Mouse (Mus musculus): ENCODE results near the gene Dglucy. TPM values are rescaled to one million over a fixed set of nuclear protein-coding genes. Genes with fewer than 3 reads are reported as not detected.

The Dglucy gene
- polyA plus RNA-seq, 1 experiment from 2014 or later = 0.24 TPM

DNA sequence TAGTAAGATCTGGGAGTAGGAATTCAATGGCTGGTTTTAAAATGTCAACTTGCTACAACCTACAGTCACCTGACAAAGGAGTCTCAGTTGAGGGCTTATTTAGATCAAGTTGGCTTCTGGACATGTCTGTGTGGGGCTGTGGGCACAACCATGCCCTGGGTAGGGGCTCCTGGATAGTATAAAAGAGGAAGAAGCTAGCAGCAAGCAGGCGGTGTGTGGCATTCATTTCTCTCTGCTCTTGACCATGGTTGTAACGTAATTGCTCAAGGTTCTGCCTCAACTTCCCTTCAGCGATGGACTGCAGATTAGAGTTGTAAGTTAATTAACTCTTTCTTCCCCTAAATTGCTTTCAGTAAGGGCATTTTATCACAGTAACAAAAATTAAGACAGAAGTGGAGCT is 73.5 kb downstream of the Dglucy start:
- H3K27me3 ChIP-seq (replicated peaks; ENCODE audit: low read depth, poor library complexity, severe bottlenecking) = no peaks in the 10 kb centered on the region
- H3K27ac ChIP-seq (replicated peaks) = no peak overlapping the region
- no peaks in the 10 kb centered on the region for H3K4me1 ChIP-seq
- 83% methylated on average over 3 of the region's 3 CpGs for WGBS
- no peak for DNase-seq (ENCODE audit: low spot score)
- no peak overlapping the region for H3K4me3 ChIP-seq
- H3K36me3 ChIP-seq (replicated peaks) = no peaks in the 10 kb centered on the region
- H3K9me3 ChIP-seq = no peaks in the 10 kb centered on the region

DNA sequence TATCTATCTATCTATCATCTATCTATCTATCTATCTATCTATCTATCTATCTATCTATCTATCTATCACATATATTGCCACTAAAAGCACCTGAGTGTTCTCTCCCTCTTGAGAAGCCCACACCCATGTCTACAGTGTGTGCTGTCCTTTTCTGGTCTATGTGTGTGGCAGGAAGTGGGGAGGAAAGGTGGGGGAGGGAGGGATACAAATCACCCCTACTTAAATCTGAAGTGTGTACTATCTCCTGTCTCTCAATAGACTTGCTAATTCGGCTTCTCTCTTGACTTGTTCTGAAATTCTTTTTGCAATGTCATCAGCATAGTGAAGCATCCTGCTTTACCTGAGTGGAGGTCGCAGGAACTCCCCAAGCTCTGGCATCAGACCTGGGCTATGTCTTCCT is 77.5 kb downstream of the Dglucy start:
- Histone ChIP-seq H3K27ac (replicated peaks) (no peak overlapping the region), H3K4me3 (no peak overlapping the region)
- no peak for DNase-seq (ENCODE audit: low spot score)

DNA sequence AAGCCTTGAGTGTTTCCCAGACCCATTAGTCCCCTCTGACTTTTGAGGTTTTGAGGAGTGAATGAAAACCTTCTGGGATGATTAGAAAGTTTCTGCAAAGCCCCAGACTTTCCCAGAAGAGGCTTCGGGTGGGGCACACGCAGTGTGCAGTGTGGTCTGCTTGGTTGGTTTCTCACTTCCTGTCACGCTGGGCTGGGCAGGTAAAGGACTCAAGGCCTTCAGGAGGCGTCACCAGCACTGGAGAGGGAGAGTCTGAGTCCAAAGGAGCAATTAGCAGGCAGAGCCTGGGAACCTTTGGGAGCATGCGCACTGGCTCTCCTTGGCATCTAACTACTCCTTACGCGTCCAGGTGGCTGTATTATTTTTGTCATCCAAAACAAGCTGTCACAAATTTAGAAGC is 78.9 kb downstream of the Dglucy start:
- Histone ChIP-seq H3K36me3 (replicated peaks) (no peaks in the 10 kb centered on the region), H3K9me3 (no peaks in the 10 kb centered on the region), H3K4me1 (no peaks in the 10 kb centered on the region), H3K4me3 (no peak overlapping the region), H3K27ac (replicated peaks) (no peak overlapping the region), H3K27me3 (replicated peaks; ENCODE audit: low read depth, poor library complexity, severe bottlenecking) (no peaks in the 10 kb centered on the region)
- whole genome bisulfite sequencing = 79% methylated on average over 7 of the region's 7 CpGs
- no peak for DNase-seq (ENCODE audit: low spot score)

More for the DNA sequence above, 77.5 kb downstream of the Dglucy start:
- WGBS = 88% methylated on average over 2 of the region's 2 CpGs
- H3K4me1 ChIP-seq = no peaks in the 10 kb centered on the region
- H3K27me3 ChIP-seq (replicated peaks; ENCODE audit: low read depth, poor library complexity, severe bottlenecking) = no peaks in the 10 kb centered on the region
- no peaks in the 10 kb centered on the region for H3K9me3 ChIP-seq
- no peaks in the 10 kb centered on the region for H3K36me3 ChIP-seq (replicated peaks)

- 78% methylated on average over 3 of the region's 3 CpGs for WGBS
- Histone ChIP-seq H3K4me3 (no peak overlapping the region), H3K4me1 (no peaks in the 10 kb centered on the region), H3K27ac (replicated peaks) (no peak overlapping the region), H3K36me3 (replicated peaks) (no peaks in the 10 kb centered on the region), H3K9me3 (no peaks in the 10 kb centered on the region), H3K27me3 (replicated peaks; ENCODE audit: low read depth, poor library complexity, severe bottlenecking) (no peaks in the 10 kb centered on the region)
- DNase-seq (ENCODE audit: low spot score) = no peak
Observed at GRCm38 (mm10) chr12:100862272-100862671, 83.4 kb downstream of the Dglucy start.

DNA sequence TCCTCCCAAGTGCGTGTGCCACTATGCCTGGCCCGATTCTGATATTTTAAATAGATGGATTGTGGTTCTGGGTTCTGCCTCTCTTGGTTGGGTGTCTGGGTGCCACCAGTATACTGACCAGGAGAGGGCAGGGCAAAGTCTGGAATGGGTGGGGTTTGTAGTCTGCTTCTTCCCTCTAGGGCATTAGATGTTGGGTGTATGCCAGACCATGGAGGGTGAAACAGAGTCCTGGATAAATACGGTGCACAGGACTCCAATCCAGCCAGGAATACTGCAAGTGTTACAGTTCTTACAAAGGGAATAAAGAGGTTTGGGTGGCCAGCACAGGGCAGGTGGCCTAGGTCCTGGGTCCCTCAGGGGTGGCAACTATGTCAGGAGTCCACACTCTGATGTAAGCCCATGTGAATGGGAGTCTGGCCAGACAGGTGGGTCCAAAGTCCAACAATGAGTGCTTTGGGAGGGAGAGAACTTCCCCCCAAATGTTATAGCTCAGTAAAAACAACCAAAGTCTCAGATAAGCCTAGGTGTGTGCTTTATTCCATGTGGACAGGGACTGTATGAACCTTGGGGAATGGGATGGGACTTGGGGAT is 84.1 kb downstream of the Dglucy start:
- Histone ChIP-seq H3K27me3 (replicated peaks; ENCODE audit: low read depth, poor library complexity, severe bottlenecking) (no peaks in the 10 kb centered on the region), H3K4me1 (no peaks in the 10 kb centered on the region), H3K9me3 (no peaks in the 10 kb centered on the region), H3K36me3 (replicated peaks) (no peaks in the 10 kb centered on the region), H3K4me3 (no peak overlapping the region), H3K27ac (replicated peaks) (no peak overlapping the region)
- WGBS = 88% methylated on average over 3 of the region's 3 CpGs
- DNase-seq (ENCODE audit: low spot score) = no peak

GRCm38 (mm10) chr12:100865072-100865471 is 86.2 kb downstream of the Dglucy start:
- Histone ChIP-seq H3K4me1 (no peaks in the 10 kb centered on the region), H3K27me3 (replicated peaks; ENCODE audit: low read depth, poor library complexity, severe bottlenecking) (no peaks in the 10 kb centered on the region), H3K9me3 (no peaks in the 10 kb centered on the region), H3K27ac (replicated peaks) (no peak overlapping the region), H3K36me3 (replicated peaks) (no peaks in the 10 kb centered on the region), H3K4me3 (no peak overlapping the region)
- DNase-seq (ENCODE audit: low spot score) = no peak

DNA sequence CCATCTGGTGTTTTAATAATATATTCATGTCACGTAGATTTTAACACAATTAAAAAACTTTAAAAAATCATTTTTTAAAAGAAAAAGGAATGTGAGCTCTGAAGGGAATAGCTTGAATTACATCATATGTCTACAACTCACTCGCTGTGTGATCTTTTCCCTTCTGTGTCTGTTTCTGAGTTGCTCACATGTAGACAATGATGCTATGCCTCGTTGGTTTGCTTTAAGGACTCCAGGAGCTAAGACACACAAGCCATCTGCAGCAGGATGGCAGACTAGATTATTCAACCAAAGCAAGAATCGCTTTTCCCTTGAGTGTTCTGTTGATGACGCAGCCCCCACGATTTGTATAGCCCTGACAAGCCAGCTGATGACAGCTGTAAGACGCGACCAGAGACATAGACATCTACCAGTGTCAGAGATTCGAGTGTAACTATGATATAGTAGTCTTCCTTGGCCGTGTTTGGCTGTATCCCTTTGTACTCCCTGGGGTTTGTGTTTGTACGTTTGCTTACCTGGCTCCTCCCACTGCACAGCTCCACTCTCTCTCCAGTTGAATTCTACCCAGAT is 86.7 kb downstream of the Dglucy start:
- Histone ChIP-seq H3K27ac (replicated peaks) (no peak overlapping the region), H3K4me3 (no peak overlapping the region), H3K4me1 (no peaks in the 10 kb centered on the region), H3K27me3 (replicated peaks; ENCODE audit: low read depth, poor library complexity, severe bottlenecking) (no peaks in the 10 kb centered on the region), H3K9me3 (no peaks in the 10 kb centered on the region), H3K36me3 (replicated peaks) (no peaks in the 10 kb centered on the region)
- 84% methylated on average over 11 of the region's 11 CpGs for WGBS
- no peak for DNase-seq (ENCODE audit: low spot score)

GRCm38 (mm10) chr12:100867097-100867496 is 88.2 kb downstream of the Dglucy start:
- WGBS = 86% methylated on average over 8 of the region's 8 CpGs
- Histone ChIP-seq H3K27ac (replicated peaks) (no peak overlapping the region), H3K4me1 (no peaks in the 10 kb centered on the region), H3K36me3 (replicated peaks) (no peaks in the 10 kb centered on the region), H3K9me3 (no peaks in the 10 kb centered on the region), H3K27me3 (replicated peaks; ENCODE audit: low read depth, poor library complexity, severe bottlenecking) (no peaks in the 10 kb centered on the region), H3K4me3 (no peak overlapping the region)
- DNase-seq (ENCODE audit: low spot score) = no peak

DNA sequence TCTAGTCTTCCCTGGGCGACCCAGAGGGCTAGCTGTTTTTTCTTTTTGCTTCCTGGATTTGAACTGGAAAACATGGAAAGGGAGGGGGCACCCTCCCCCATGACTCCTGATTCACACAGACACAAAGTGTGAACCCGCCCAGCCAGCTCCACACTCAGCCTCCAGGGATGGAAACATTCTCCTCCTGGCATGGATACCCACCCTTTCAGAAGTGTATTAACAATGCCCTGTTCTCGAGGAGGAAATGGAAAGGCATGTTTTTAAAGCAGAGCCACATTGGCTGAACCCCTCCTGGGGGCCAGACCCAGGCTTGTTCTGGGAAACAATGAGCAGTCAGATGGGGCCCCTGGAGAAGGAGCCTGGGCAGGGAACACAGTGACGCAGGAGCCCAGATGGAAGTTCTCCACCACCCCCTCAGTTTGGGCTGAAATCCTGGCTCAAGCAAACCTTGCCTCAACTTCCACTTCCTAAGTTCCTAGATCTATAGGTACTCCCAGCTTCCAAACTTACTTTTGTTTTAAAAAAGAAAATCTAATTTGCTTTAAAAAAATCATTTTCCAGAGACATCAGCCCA is 89.3 kb downstream of the Dglucy start:
- Histone ChIP-seq H3K36me3 (replicated peaks) (no peaks in the 10 kb centered on the region), H3K9me3 (no peaks in the 10 kb centered on the region), H3K27ac (replicated peaks) (no peak overlapping the region), H3K4me3 (no peak overlapping the region), H3K4me1 (no peaks in the 10 kb centered on the region), H3K27me3 (replicated peaks; ENCODE audit: low read depth, poor library complexity, severe bottlenecking) (no peaks in the 10 kb centered on the region)
- WGBS = 50% methylated on average over 4 of the region's 4 CpGs
- DNase-seq (ENCODE audit: low spot score) = no peak

GRCm38 (mm10) chr12:100871234-100871633 is 92.4 kb downstream of the Dglucy start:
- Histone ChIP-seq H3K9me3 (no peaks in the 10 kb centered on the region), H3K27ac (replicated peaks) (no peak overlapping the region), H3K4me1 (no peaks in the 10 kb centered on the region), H3K27me3 (replicated peaks; ENCODE audit: low read depth, poor library complexity, severe bottlenecking) (no peaks in the 10 kb centered on the region), H3K36me3 (replicated peaks) (no peaks in the 10 kb centered on the region), H3K4me3 (no peak overlapping the region)
- no peak for DNase-seq (ENCODE audit: low spot score)
- WGBS = 88% methylated on average over 6 of the region's 6 CpGs

DNA sequence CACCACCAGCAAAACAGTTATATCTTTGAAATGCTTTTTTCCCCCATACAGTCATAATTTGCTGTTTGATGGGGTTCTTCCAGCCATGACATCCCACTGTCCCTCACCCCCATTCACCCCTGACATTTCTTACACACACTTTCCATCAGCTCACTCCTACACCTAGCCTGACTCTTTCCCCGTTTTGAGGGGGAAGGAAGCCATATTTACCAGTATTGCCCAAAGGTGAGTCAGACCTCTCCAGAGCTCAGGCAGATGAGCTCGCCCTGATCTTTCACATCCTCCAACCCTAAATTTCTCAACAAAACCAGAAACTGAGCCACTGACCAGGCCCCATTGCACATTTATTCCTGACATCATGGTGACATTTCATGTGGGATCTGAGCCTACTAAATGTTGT is 93.0 kb downstream of the Dglucy start:
- DNase-seq (ENCODE audit: low spot score) = no peak
- Histone ChIP-seq H3K27ac (replicated peaks) (no peak overlapping the region), H3K27me3 (replicated peaks; ENCODE audit: low read depth, poor library complexity, severe bottlenecking) (no peaks in the 10 kb centered on the region), H3K4me3 (no peak overlapping the region), H3K4me1 (no peaks in the 10 kb centered on the region), H3K36me3 (replicated peaks) (no peaks in the 10 kb centered on the region), H3K9me3 (no peaks in the 10 kb centered on the region)
- WGBS = 83% methylated on average over 2 of the region's 2 CpGs

DNA sequence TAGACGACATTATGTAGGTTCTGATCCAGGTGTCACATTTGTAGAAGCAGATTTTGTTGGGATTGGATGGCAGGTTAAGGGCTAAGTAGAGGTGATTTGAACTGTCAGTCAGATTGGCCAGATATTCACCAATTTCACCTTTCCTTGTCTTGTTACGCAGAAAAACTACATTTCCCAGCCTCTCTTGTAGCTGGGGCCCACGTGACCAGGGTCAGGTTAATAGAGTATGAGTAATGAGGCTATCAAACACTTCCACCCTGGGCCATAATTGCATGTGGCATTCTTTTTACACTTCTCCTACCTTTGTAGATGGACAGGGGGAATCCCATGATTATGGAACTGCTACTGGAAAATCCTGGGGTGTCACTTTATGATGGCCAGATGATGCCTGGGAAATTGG is 94.8 kb downstream of the Dglucy start:
- H3K4me1 ChIP-seq = no peaks in the 10 kb centered on the region
- H3K4me3 ChIP-seq = no peak overlapping the region
- H3K9me3 ChIP-seq = no peaks in the 10 kb centered on the region
- H3K27me3 ChIP-seq (replicated peaks; ENCODE audit: low read depth, poor library complexity, severe bottlenecking) = no peaks in the 10 kb centered on the region
- WGBS = 81% methylated on average over 3 of the region's 3 CpGs
- H3K36me3 ChIP-seq (replicated peaks) = no peaks in the 10 kb centered on the region
- DNase-seq (ENCODE audit: low spot score) = no peak
- H3K27ac ChIP-seq (replicated peaks) = no peak overlapping the region

- H3K4me3 ChIP-seq = no peak overlapping the region
- no peaks in the 10 kb centered on the region for H3K27me3 ChIP-seq (replicated peaks; ENCODE audit: low read depth, poor library complexity, severe bottlenecking)
- no peaks in the 10 kb centered on the region for H3K9me3 ChIP-seq
- whole genome bisulfite sequencing = 72% methylated on average over 3 of the region's 3 CpGs
- no peak for DNase-seq (ENCODE audit: low spot score)
- no peak overlapping the region for H3K27ac ChIP-seq (replicated peaks)
- no peaks in the 10 kb centered on the region for H3K4me1 ChIP-seq
- H3K36me3 ChIP-seq (replicated peaks) = no peaks in the 10 kb centered on the region
Observed at GRCm38 (mm10) chr12:100875553-100875952, 96.7 kb downstream of the Dglucy start.
